Mouse (Mus musculus) intestine, embryonic 15.5 days (tissue): Measurements from ENCODE around the gene Hpcal1. TPM values are rescaled to one million over a fixed set of nuclear protein-coding genes. Genes with fewer than 3 reads are reported as not detected.
A peak's percentile ranks its signal among the peaks of the same experiment; 100 is the strongest.

ENCODE experiments used
- ATAC-seq: fragments of 200-750 bp; cut with Nextera tagmentation; 2 replicates; pipeline ENCODE4 v1.8.0; 2017; ENCODE audit warnings: moderate TSS enrichment, moderate library complexity
- H3K27ac ChIP-seq: fragments of 300-500 bp; sonication (generic); 2 replicates; pipeline ENCODE4 v1.5.1; 2015; ENCODE audit warnings: mild to moderate bottlenecking, inconsistent platforms
- H3K27me3 ChIP-seq: fragments of 300-500 bp; sonication (generic); replicated peaks from 2 replicates; pipeline ENCODE4 v1.6.1; 2015; ENCODE audit warnings: inconsistent platforms
- H3K36me3 ChIP-seq: fragments of 300-500 bp; sonication (generic); 2 replicates; pipeline ENCODE4 v1.6.1; 2015; ENCODE audit warnings: inconsistent platforms
- H3K4me1 ChIP-seq: fragments of 300-500 bp; sonication (generic); replicated peaks from 2 replicates; pipeline ENCODE4 v1.6.1; 2015; ENCODE audit warnings: inconsistent platforms
- H3K4me2 ChIP-seq: fragments of 300-500 bp; sonication (generic); replicated peaks from 2 replicates; pipeline ENCODE4 v1.6.1; 2015; ENCODE audit warnings: mild to moderate bottlenecking, inconsistent platforms
- H3K4me3 ChIP-seq: fragments of 300-500 bp; sonication (generic); replicated peaks from 2 replicates; pipeline ENCODE4 v1.5.1; 2015; ENCODE audit warnings: inconsistent platforms
- H3K9ac ChIP-seq: fragments of 300-500 bp; sonication (generic); 2 replicates; pipeline ENCODE4 v1.6.1; 2015; ENCODE audit warnings: inconsistent platforms
- H3K9me3 ChIP-seq: fragments of 300-500 bp; sonication (generic); 2 replicates; pipeline ENCODE4 v1.6.1; 2016; ENCODE audit warnings: inconsistent platforms
- WGBS: fragments of 180-500 bp; shearing (Covaris S2); methylation state at CpG from one replicate; pipeline ENCODE4 v1.1.7; 2015; 5-methylcytosine and 5-hydroxymethylcytosine counted together
- polyA plus RNA-seq: library from polyadenylated mRNA; unstranded; fragments of >200 nt; fragmentation: Nextera tagmentation; extraction: Ambion mirVana; gene quantifications from 2 replicates; pipeline ENCODE4 v1.2.1, GENCODE M21; 2015

Hpcal1 gene
- polyA plus RNA-seq, 1 experiment from 2014 or later = 46.7 TPM

GRCm38 (mm10) chr12:17736859-17737577 is 46.4 kb downstream of the Hpcal1 start:
- Histone ChIP-seq H3K9ac (no peak overlapping the region), H3K27ac (no peak overlapping the region), H3K4me3 (no peak overlapping the region), H3K27me3 (no peaks in the 10 kb centered on the region), H3K36me3 (no peaks in the 10 kb centered on the region), H3K4me2 (no peak overlapping the region), H3K9me3 (no peaks in the 10 kb centered on the region), H3K4me1 (peaks cover 51% of the 10 kb centered on the region)
- WGBS = 64% methylated on average over 10 of the region's 10 CpGs
- ATAC-seq = no peak

- no peak overlapping the region for H3K27ac ChIP-seq
- WGBS = 81% methylated on average over 3 of the region's 3 CpGs
Measured at GRCm38 (mm10) chr12:17737808-17738207, 47.2 kb downstream of the Hpcal1 start.

GRCm38 (mm10) chr12:17738473-17738872 is 47.8 kb downstream of the Hpcal1 start:
- Histone ChIP-seq H3K36me3 (no peaks in the 10 kb centered on the region), H3K4me1 (peaks cover 46% of the 10 kb centered on the region), H3K4me2 (no peak overlapping the region), H3K27me3 (no peaks in the 10 kb centered on the region), H3K9me3 (no peaks in the 10 kb centered on the region), H3K27ac (no peak overlapping the region), H3K4me3 (no peak overlapping the region), H3K9ac (no peak overlapping the region)
- ATAC-seq = peak; percentile 30
- 47% methylated on average over 6 of the region's 6 CpGs for WGBS

More at GRCm38 (mm10) chr12:17737808-17738207, 47.2 kb downstream of the Hpcal1 start:
- H3K9me3 ChIP-seq = no peaks in the 10 kb centered on the region
- H3K36me3 ChIP-seq = no peaks in the 10 kb centered on the region
- peaks cover 51% of the 10 kb centered on the region for H3K4me1 ChIP-seq
- H3K27me3 ChIP-seq = no peaks in the 10 kb centered on the region
- no peak overlapping the region for H3K4me2 ChIP-seq
- ATAC-seq = no peak
- no peak overlapping the region for H3K9ac ChIP-seq
- H3K4me3 ChIP-seq = no peak overlapping the region

- Histone ChIP-seq H3K27me3 (no peaks in the 10 kb centered on the region), H3K36me3 (no peaks in the 10 kb centered on the region), H3K9me3 (no peaks in the 10 kb centered on the region), H3K27ac (no peak overlapping the region), H3K9ac (no peak overlapping the region), H3K4me1 (peaks cover 36% of the 10 kb centered on the region), H3K4me3 (no peak overlapping the region), H3K4me2 (no peak overlapping the region)
- ATAC-seq = no peak
- WGBS = 95% methylated on average over 1 of the region's 1 CpGs
Measured at GRCm38 (mm10) chr12:17740226-17740625, 49.6 kb downstream of the Hpcal1 start.

- peak overlapping the region; percentile 48; the same call in 1 of the 2 replicates for H3K27ac ChIP-seq
- no peak for ATAC-seq
Measured at GRCm38 (mm10) chr12:17741637-17742364, 51.1 kb downstream of the Hpcal1 start.

GRCm38 (mm10) chr12:17742571-17743321 is 52.1 kb downstream of the Hpcal1 start:
- Histone ChIP-seq H3K36me3 (no peaks in the 10 kb centered on the region), H3K4me3 (no peak overlapping the region), H3K4me1 (peaks cover 37% of the 10 kb centered on the region), H3K27me3 (no peaks in the 10 kb centered on the region), H3K9me3 (no peaks in the 10 kb centered on the region), H3K4me2 (no peak overlapping the region), H3K9ac (no peak overlapping the region), H3K27ac (peak overlapping the region; percentile 48; the same call in 1 of the 2 replicates)
- ATAC-seq = peak; percentile 14; the same call in 1 of the 2 replicates
- 60% methylated on average over 11 of the region's 11 CpGs for WGBS

More at GRCm38 (mm10) chr12:17741637-17742364, 51.1 kb downstream of the Hpcal1 start:
- no peaks in the 10 kb centered on the region for H3K27me3 ChIP-seq
- H3K4me1 ChIP-seq = peaks cover 34% of the 10 kb centered on the region
- no peaks in the 10 kb centered on the region for H3K9me3 ChIP-seq
- no peak overlapping the region for H3K9ac ChIP-seq
- H3K4me2 ChIP-seq = no peak overlapping the region
- 65% methylated on average over 17 of the region's 17 CpGs for WGBS
- no peaks in the 10 kb centered on the region for H3K36me3 ChIP-seq
- no peak overlapping the region for H3K4me3 ChIP-seq

GRCm38 (mm10) chr12:17745431-17745830 is 54.8 kb downstream of the Hpcal1 start:
- Histone ChIP-seq H3K9ac (no peak overlapping the region), H3K27ac (no peak overlapping the region), H3K36me3 (no peaks in the 10 kb centered on the region), H3K27me3 (no peaks in the 10 kb centered on the region), H3K9me3 (no peaks in the 10 kb centered on the region), H3K4me3 (no peak overlapping the region), H3K4me1 (peaks cover 41% of the 10 kb centered on the region), H3K4me2 (no peak overlapping the region)
- WGBS = 77% methylated on average over 7 of the region's 7 CpGs
- ATAC-seq = no peak

- H3K27me3 ChIP-seq = no peaks in the 10 kb centered on the region
- H3K9ac ChIP-seq = no peak overlapping the region
- H3K36me3 ChIP-seq = no peaks in the 10 kb centered on the region
- H3K27ac ChIP-seq = no peak overlapping the region
- H3K4me3 ChIP-seq = no peak overlapping the region
- no peak overlapping the region for H3K4me2 ChIP-seq
- WGBS = 26% methylated on average over 3 of the region's 3 CpGs
- H3K9me3 ChIP-seq = no peaks in the 10 kb centered on the region
- ATAC-seq = no peak
- peaks cover 40% of the 10 kb centered on the region for H3K4me1 ChIP-seq
Measured at GRCm38 (mm10) chr12:17746725-17747124, 56.1 kb downstream of the Hpcal1 start.

GRCm38 (mm10) chr12:17747191-17748154 is 56.8 kb downstream of the Hpcal1 start:
- Histone ChIP-seq H3K4me3 (no peak overlapping the region), H3K9ac (no peak overlapping the region), H3K4me1 (peaks cover 32% of the 10 kb centered on the region), H3K4me2 (no peak overlapping the region), H3K27me3 (no peaks in the 10 kb centered on the region), H3K36me3 (no peaks in the 10 kb centered on the region), H3K9me3 (no peaks in the 10 kb centered on the region), H3K27ac (0 out of 2 replicates have a peak overlapping the region, but pooled peaks have one; percentile 11)
- no peak for ATAC-seq
- WGBS = 37% methylated on average over 10 of the region's 10 CpGs

GRCm38 (mm10) chr12:17748155-17748529 is 57.5 kb downstream of the Hpcal1 start:
- Histone ChIP-seq H3K4me2 (no peak overlapping the region), H3K27ac (0 out of 2 replicates have a peak overlapping the region, but pooled peaks have one; percentile 11), H3K36me3 (no peaks in the 10 kb centered on the region), H3K4me3 (no peak overlapping the region), H3K4me1 (peaks cover 28% of the 10 kb centered on the region), H3K9me3 (no peaks in the 10 kb centered on the region), H3K27me3 (no peaks in the 10 kb centered on the region), H3K9ac (no peak overlapping the region)
- no peak for ATAC-seq
- WGBS = 29% methylated on average over 4 of the region's 4 CpGs

- H3K4me3 ChIP-seq = no peak overlapping the region
- no peak overlapping the region for H3K27ac ChIP-seq
- peaks cover 28% of the 10 kb centered on the region for H3K4me1 ChIP-seq
- no peaks in the 10 kb centered on the region for H3K27me3 ChIP-seq
- H3K4me2 ChIP-seq = no peak overlapping the region
- no peaks in the 10 kb centered on the region for H3K36me3 ChIP-seq
- ATAC-seq = no peak
- H3K9ac ChIP-seq = no peak overlapping the region
- H3K9me3 ChIP-seq = no peaks in the 10 kb centered on the region
- 35% methylated on average over 3 of the region's 3 CpGs for WGBS
Measured at GRCm38 (mm10) chr12:17749784-17750183, 59.1 kb downstream of the Hpcal1 start.
